Mouse (Mus musculus) E14TG2a.4 (cell line): Measurements from ENCODE around the gene Tex36.
A peak's percentile ranks its signal among the peaks of the same experiment; 100 is the strongest.

Experiments
- H3K27me3 ChIP-seq: 2 replicates; pipeline ENCODE4 v1.6.1; 2014; ENCODE audit warnings: low read length, control low read depth; ENCODE audit not compliant: insufficient read depth
- H3K36me3 ChIP-seq: 2 replicates; pipeline ENCODE4 v1.6.1; 2014; ENCODE audit warnings: low read length, control low read depth; ENCODE audit not compliant: insufficient read depth
- H3K4me1 ChIP-seq: replicated peaks from 2 replicates; pipeline ENCODE4 v1.6.1; 2014; ENCODE audit warnings: low read depth, low read length, control low read depth
- H3K4me3 ChIP-seq: replicated peaks from 2 replicates; pipeline ENCODE4 v1.5.1; 2014; ENCODE audit warnings: mild to moderate bottlenecking, low read length
- H3K9me3 ChIP-seq: 2 replicates; pipeline ENCODE4 v1.6.1; 2014; ENCODE audit warnings: low read length, control low read depth
- CTCF ChIP-seq: conservative IDR thresholded peaks from 2 replicates; pipeline ENCODE4 v1.5.1; 2014; ENCODE audit warnings: low read length
- NANOG ChIP-seq: IDR thresholded peaks from 2 replicates; pipeline ENCODE4 v1.6.1; 2014; ENCODE audit warnings: borderline replicate concordance, low read length, mixed read lengths
- POU5F1 ChIP-seq: IDR thresholded peaks from 2 replicates; pipeline ENCODE4 v1.6.1; 2014; ENCODE audit warnings: low read length, borderline replicate concordance

Gene Tex36

GRCm38 (mm10) chr7:133607331-133607730, 5.4 kb upstream of the Tex36 start:
- H3K4me1 ChIP-seq, result peaks cover 47% of the 10 kb centered on the region
- H3K36me3 ChIP-seq, result no peaks in the 10 kb centered on the region
- H3K9me3 ChIP-seq, result no peaks in the 10 kb centered on the region
- no peak overlapping the region for H3K4me3 ChIP-seq
- TF ChIP-seq CTCF, result no peak
- TF ChIP-seq POU5F1, result no peak
- no peak for TF ChIP-seq NANOG
- no peaks in the 10 kb centered on the region for H3K27me3 ChIP-seq

GRCm38 (mm10) chr7:133604427-133605081, 2.6 kb upstream of the Tex36 start:
- H3K4me1 ChIP-seq, result peaks cover 38% of the 10 kb centered on the region
- TF ChIP-seq NANOG (no peak), POU5F1 (no peak), CTCF (no peak)
- H3K4me3 ChIP-seq, result no peak overlapping the region
- no peaks in the 10 kb centered on the region for H3K36me3 ChIP-seq
- no peaks in the 10 kb centered on the region for H3K9me3 ChIP-seq
- peaks cover 7% of the 10 kb centered on the region; the same call in 1 of the 2 replicates for H3K27me3 ChIP-seq

- no peaks in the 10 kb centered on the region for H3K9me3 ChIP-seq
- H3K36me3 ChIP-seq, result no peaks in the 10 kb centered on the region
- TF ChIP-seq POU5F1 (no peak), NANOG (no peak), CTCF (no peak)
- peaks cover 7% of the 10 kb centered on the region; the same call in 1 of the 2 replicates for H3K27me3 ChIP-seq
- H3K4me1 ChIP-seq, result peaks cover 32% of the 10 kb centered on the region
- H3K4me3 ChIP-seq, result no peak overlapping the region
Measured at GRCm38 (mm10) chr7:133603156-133603555, 1.2 kb upstream of the Tex36 start.

- Histone ChIP-seq H3K4me1 (peaks cover 24% of the 10 kb centered on the region), H3K4me3 (no peak overlapping the region), H3K9me3 (no peaks in the 10 kb centered on the region), H3K36me3 (no peaks in the 10 kb centered on the region), H3K27me3 (peaks cover 7% of the 10 kb centered on the region; the same call in 1 of the 2 replicates)
- TF ChIP-seq POU5F1 (no peak), CTCF (no peak), NANOG (no peak)
Measured at GRCm38 (mm10) chr7:133600558-133600957, 1.4 kb downstream of the Tex36 start.

GRCm38 (mm10) chr7:133591750-133592149, 10.2 kb downstream of the Tex36 start:
- Histone ChIP-seq H3K36me3 (no peaks in the 10 kb centered on the region), H3K4me3 (no peak overlapping the region), H3K9me3 (peaks cover 5% of the 10 kb centered on the region), H3K4me1 (0 out of 2 replicates have a peak, but pooled peaks cover 11% of the 10 kb centered on the region), H3K27me3 (peaks cover 3% of the 10 kb centered on the region; the same call in 1 of the 2 replicates)
- TF ChIP-seq CTCF, result no peak
- TF ChIP-seq POU5F1, result no peak
- no peak for TF ChIP-seq NANOG

GRCm38 (mm10) chr7:133583216-133583615, 18.7 kb downstream of the Tex36 start:
- Histone ChIP-seq H3K27me3 (peaks cover 3% of the 10 kb centered on the region; the same call in 1 of the 2 replicates), H3K36me3 (no peaks in the 10 kb centered on the region), H3K4me3 (no peak overlapping the region), H3K4me1 (peaks cover 22% of the 10 kb centered on the region), H3K9me3 (no peaks in the 10 kb centered on the region)
- TF ChIP-seq CTCF (no peak), NANOG (no peak), POU5F1 (no peak)

- Histone ChIP-seq H3K9me3 (no peaks in the 10 kb centered on the region), H3K36me3 (no peaks in the 10 kb centered on the region), H3K27me3 (peaks cover 3% of the 10 kb centered on the region; the same call in 1 of the 2 replicates), H3K4me1 (peaks cover 50% of the 10 kb centered on the region), H3K4me3 (no peak overlapping the region)
- TF ChIP-seq NANOG, result no peak
- no peak for TF ChIP-seq CTCF
- TF ChIP-seq POU5F1, result no peak
Measured at GRCm38 (mm10) chr7:133580296-133580640, 21.7 kb downstream of the Tex36 start.

GRCm38 (mm10) chr7:133579491-133580295, 22.3 kb downstream of the Tex36 start:
- Histone ChIP-seq H3K4me1 (peaks cover 56% of the 10 kb centered on the region), H3K9me3 (no peaks in the 10 kb centered on the region), H3K27me3 (peaks cover 3% of the 10 kb centered on the region; the same call in 1 of the 2 replicates), H3K4me3 (no peak overlapping the region), H3K36me3 (no peaks in the 10 kb centered on the region)
- TF ChIP-seq CTCF (peak; percentile 8; the same call in 1 of the 2 replicates), POU5F1 (no peak), NANOG (no peak)
